Mouse (Mus musculus) lung, postnatal 0 days (tissue): ENCODE results near the gene Ciapin1.

Source experiments
- CTCF ChIP-seq: IDR thresholded peaks from 2 replicates; pipeline ENCODE4 v1.5.1; 2016; ENCODE audit warnings: antibody characterized with exemption, mild to moderate bottlenecking
- EP300 ChIP-seq: IDR thresholded peaks from 2 replicates; pipeline ENCODE4 v1.6.1; 2016; ENCODE audit warnings: antibody characterized with exemption, mild to moderate bottlenecking, control low read depth

GRCm38 (mm10) chr8:94810855-94811254 lies 27.3 kb downstream of the Ciapin1 start:
- TF ChIP-seq CTCF (no peak), EP300 (no peak)
